Mouse (Mus musculus) thymus, postnatal 4 days (tissue): ENCODE data around the gene Eri3.

Experiments used
- DNase-seq: peaks from one replicate; pipeline ENCODE4 v3.0.0; 2021

The Eri3 gene

DNA sequence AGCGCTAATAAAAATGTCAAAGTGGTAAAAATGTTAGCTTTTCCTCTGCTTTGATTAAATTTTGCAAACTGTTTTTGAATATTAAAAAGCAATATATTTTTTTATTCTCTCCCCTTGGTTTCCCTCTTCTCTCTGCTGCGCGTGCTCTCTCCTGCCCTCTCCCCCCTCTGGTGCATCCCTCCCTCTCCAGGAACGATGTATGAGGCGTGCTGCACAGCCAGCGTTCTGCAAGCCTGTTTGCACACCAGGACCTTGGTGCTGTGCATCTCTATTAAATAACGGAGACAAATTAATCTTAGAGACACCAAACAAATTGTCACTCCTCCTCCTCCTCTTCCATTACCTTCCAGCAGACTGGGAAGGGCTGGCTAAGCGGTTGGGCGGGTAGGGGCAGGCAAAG is 31.5 kb downstream of the Eri3 start:
- DNase-seq, result no peak

- no peak for DNase-seq
These were observed 35.8 kb downstream of the Eri3 start for GRCm38 (mm10) chr4:117585995-117586394.

DNA sequence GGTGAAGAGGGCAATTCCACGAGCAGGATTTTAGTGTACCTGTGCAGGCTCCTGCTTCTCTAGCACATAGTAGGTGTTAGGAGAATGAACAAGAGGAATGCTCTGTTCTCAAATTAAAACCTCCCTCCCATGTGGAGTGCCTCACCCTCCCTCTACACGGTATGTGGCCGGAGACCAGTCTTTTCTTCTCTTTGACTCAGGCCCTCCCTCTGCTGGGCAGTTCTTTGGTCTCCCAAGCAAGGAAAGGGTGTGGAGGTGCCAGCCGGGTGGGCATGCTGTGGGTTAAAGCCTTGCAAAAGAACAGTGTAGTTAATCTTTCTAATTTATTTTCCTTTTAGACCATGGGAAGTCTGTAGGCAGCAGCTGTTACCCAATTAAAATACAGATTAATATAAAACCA is 37.3 kb downstream of the Eri3 start:
- DNase-seq, result no peak

- no peak for DNase-seq
These were observed 39.0 kb downstream of the Eri3 start for GRCm38 (mm10) chr4:117589081-117589660.

DNA sequence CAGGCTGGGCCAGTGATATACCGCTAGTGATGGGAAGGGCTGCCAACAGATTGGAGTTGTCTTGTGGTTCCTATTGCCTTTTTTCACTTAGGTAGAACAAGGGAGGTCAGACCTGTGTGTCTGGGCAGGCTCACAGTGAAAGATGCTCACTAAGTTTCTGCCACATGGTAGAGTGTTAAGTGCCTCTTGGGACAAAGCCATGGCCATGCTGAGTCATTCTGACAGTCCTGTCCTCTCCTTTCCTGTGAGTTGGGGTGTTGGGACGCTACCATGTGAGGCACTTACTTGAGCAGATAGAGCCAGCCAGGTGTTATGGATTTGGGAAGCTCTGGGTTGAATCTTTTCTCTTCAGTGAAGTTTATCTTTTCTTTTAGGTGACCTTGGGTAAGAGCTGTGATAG is 40.6 kb downstream of the Eri3 start:
- DNase-seq, result no peak

- DNase-seq, result no peak
These were observed 42.0 kb downstream of the Eri3 start for GRCm38 (mm10) chr4:117592206-117592605.

- no peak for DNase-seq
These were observed 45.1 kb downstream of the Eri3 start for GRCm38 (mm10) chr4:117595293-117595692.

DNA sequence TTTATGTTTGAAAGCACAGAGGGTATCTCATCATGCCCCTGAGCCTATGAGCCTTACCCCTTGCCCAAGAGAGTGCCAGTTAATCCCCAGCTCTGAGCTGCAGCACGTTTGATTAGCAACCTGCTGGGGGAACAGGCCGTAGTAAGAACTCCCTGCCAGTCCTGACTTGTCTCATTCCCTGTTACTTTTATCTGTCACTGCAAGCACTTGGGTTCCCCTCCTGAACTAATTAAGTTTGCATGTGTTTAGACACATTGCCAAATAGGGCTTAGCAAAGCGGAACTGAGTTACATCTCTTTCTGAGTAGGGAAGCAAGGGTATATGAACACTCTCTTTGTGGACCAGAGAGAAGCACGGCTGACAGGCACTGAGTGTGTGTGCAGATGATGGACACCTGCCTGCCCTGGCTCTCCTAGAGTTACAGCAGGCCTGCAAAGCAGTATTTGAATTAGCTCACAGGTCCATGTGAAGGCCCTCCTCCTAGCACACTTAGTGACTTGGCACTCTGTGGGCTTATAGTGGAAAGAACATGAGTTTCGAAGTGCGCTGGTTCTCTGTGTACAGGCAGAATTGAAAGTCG is 49.9 kb downstream of the Eri3 start:
- DNase-seq, result no peak

DNA sequence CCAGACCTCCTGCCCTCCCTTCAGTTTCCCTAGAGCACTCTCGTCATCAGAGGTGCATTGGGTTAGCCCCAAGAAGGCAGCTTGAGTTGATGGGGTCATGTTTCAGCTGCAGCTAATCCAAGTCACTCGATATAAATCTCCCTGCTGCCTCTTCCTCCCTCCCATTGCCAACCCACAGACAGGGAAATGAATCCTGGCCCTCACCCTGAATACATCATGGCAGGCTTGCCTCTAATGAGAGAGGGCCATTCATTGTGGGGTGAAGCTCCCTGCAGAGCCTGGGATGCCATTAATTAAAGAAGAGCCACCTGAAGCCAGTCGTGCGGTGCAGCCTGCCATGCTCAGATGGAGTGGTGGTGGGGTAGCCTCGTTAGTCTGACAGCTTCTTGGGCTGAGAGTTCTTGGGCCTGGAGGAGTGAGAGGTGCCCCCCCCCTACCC is 51.2 kb downstream of the Eri3 start:
- no peak for DNase-seq

DNA sequence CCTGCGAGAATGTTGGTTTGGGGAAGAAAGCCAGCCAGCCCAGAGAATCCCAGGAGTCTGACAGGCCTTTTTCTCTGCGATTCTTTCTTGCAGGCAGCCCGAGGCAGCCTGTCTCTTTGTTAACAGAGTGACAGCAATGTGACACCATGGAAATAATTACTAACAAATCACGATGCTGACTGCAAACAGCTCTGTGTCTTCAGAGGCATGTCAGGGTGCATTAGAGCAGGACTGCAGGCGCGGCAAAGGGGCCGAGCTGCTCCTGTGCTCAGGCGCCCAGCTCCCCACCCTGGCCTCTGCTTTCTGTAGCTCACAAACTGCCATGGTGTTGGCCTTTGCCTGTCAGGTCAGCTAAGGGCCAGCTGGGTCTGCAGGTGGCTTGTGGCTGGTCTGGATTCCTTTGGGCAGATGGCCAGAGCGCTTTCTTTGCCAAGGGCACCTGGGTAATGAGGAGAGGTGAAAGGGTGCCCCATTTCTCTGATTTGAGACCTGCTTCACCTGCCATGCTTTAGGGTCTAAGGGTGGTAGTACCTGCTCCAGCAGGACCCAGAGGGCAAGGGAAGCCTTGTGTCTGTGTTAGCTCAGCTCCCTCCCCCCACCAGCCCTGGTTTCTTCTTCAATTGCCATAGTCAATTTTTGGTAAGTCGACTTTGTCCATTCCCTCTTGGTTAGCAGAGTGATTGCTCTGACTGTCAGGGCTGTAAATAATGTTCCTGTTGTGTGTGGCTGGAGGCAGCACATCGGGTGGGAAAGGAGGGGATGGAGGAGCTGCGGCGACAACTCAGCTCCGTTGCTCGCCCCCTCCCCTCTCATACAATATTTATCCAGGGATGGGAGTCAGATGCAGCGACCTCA is 55.2 kb downstream of the Eri3 start:
- DNase-seq, result no peak

DNA sequence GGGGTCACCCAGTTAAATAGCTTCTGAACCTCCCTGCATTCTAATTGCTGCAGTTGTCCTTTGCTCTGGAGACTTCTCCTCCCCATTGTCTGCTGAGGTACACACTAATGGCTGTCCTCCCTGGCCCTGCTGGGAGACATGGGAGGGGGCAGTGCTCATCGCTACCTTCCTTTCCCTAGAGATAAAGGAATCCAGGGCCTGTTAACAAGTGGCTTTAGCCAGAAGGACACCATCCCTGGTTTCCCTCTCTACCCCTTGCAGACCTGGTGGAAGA is 55.7 kb downstream of the Eri3 start:
- DNase-seq, result no peak

- no peak for DNase-seq
These were observed 56.9 kb downstream of the Eri3 start for GRCm38 (mm10) chr4:117606831-117607610.

DNA sequence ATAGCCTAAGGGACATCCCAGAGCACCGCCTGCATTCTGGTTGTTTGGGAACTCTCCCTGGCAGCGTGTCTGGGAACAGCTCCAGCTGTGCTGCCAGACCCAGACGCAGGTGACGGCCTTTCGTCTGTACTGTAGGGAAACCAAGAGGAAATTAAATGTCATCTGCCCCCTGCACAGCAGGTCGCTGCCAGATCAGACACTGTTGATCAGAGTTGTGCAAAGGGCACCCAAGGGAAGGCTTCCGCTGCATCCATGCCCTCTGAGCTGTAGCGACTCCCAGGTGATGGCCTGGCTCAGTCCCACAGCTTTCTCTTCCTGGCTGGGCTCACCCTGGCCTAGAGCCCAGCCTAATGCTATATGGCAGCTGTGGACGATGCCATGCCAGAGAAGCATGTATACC is 58.1 kb downstream of the Eri3 start:
- no peak for DNase-seq

DNA sequence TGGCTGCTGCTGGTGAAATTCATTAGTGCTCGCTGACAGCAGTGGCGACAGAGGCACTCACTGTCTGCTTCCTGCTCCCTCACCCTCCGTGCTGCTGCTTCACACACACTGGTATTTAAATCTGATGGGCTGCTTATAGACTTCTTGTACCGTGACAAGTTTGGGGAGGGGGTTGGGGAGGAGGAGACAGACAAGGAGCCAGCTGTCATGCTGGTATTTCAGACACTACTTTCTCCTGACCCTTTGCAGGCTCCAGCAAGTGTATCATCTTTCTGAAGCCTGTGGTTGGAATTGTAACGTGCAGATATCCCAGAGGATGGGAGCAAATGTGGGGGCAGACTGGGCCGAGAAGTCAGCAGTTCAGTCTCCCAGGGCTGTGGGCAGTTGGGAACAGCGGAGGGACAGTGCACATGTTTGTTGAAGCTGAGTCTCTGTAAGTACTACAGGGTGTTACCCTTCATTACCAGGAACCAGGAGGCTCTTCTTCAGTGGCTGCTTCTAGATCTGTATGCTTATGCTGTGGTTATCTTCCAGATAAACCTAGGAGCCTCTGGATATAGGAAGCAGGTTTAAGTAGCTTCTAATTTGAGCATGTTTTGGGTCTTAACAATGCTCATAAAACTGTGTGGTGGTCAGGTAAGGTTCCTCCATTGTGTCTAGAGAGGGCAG is 59.3 kb downstream of the Eri3 start:
- no peak for DNase-seq

DNA sequence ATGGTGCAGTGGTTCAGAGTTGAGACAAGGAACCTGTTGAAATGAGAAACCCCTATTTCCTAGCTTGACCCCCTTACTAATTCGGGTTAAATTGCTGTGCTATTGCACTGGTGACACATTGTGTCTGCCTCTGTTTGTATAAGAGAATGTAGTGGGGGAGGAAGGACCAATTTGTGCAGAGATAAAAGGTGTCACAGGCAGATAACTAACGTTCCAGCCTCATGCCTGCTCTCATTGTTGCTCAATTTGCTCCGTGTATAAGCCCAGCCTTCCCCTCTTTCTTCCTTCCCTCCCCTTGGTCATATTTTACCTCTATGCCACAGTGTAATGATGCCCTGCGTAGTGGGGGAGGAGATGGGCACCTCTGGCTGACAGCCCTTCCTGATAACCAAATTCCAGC is 61.2 kb downstream of the Eri3 start:
- DNase-seq, result no peak

- DNase-seq, result no peak
These were observed 61.6 kb downstream of the Eri3 start for GRCm38 (mm10) chr4:117611814-117612213.

DNA sequence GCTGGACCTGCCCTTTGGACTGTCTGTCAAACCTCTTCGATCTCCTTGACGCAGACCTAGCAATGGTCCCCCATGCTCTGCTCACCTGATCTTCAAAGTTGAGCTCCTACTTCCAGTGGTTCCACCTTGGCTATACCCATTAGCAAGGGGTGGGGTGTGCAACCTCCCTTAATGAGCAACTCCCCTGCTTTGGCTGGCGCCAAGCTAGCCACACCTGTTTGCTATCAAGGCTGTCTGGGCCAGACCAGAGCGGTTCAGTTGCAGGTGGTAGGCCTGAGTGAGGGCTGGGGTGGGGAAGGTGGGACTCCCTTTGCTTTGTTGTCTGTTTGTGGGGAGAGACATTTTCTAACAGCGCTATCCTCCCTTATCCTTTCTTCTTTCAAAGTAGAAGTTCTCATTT is 62.5 kb downstream of the Eri3 start:
- DNase-seq, result no peak

GRCm38 (mm10) chr4:117613153-117613773 is 63.1 kb downstream of the Eri3 start:
- no peak for DNase-seq

DNA sequence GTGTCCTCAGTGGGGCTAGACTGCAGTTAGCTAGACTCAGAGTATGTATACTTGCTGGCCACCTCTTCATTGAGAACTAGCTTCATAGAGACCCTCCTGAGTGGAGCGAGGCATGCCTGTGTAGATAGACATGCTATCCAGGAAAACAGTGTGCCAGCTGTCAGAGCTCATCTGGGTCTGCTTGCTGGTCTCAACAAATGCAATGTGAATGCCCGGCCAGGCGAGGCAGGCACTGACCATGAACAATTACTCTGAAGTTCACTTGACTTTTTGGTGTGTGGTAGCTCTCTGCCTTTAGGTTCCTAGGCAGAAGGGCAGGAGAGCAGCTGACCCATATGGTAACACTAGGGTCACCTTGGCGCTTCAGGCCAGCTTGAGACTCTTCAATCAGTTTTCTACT is 66.4 kb downstream of the Eri3 start:
- no peak for DNase-seq

GRCm38 (mm10) chr4:117622270-117622669 is 72.1 kb downstream of the Eri3 start:
- no peak for DNase-seq

GRCm38 (mm10) chr4:117623025-117623424 is 72.9 kb downstream of the Eri3 start:
- no peak for DNase-seq

DNA sequence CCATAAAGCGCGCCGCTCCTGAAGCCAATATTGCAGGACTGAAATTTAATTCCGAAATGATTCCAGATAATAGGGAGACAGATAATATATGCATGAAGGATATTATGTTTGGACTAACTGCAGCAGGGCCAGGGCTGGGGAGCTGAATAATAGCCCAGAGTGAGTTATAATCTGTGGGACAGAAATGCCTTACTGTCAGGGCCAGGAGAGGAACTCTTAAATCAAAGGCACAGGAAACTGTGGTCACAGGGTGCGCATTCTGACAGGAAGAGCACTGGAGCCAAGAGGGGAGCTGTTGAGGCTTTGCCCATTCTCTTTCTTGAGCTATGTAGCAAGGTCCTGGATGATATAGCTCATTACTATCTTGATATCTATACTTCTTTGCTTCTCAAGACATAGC is 74.5 kb downstream of the Eri3 start:
- no peak for DNase-seq

DNA sequence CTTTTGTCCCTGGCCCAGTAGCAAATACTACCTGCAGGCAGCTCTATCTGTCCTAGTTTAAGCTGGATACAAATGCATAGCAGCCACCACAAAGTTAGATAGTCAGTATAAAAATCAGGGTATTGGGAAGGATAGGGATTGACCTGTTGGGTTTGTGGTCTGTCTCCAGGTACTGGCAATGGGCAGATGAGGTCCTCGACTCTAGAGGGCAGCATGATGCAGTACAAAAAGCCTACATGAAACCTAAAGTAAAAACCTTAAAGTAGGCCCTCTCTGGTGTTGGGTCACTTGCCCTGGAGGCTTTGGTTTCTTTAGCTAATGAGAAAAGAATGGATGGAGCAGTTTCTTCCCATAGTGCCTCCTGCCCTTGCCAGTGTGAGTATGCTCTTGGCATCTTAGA is 78.3 kb downstream of the Eri3 start:
- no peak for DNase-seq
